Mouse (Mus musculus) mouse embryonic stem cell (cell line): Measurements from ENCODE around the gene Tiprl.

Experiments used
- in situ Hi-C, 2 experiments: fragments of 300-500 bp; cut with MboI; formaldehyde crosslinking; loops; 1 replicate in 1 of 2; 3 replicates in 1 of 2; pipeline ENCODE4 v1.14.3; 2019 to 2020; ENCODE audit warnings: low sequenced_read_pairs in 2 of 2, low pct_unique_long_range_greater_than_20kb in 1 of 2, mixed read lengths in 1 of 2; ENCODE audit not compliant: unreplicated experiment in 1 of 2

Tiprl gene

DNA sequence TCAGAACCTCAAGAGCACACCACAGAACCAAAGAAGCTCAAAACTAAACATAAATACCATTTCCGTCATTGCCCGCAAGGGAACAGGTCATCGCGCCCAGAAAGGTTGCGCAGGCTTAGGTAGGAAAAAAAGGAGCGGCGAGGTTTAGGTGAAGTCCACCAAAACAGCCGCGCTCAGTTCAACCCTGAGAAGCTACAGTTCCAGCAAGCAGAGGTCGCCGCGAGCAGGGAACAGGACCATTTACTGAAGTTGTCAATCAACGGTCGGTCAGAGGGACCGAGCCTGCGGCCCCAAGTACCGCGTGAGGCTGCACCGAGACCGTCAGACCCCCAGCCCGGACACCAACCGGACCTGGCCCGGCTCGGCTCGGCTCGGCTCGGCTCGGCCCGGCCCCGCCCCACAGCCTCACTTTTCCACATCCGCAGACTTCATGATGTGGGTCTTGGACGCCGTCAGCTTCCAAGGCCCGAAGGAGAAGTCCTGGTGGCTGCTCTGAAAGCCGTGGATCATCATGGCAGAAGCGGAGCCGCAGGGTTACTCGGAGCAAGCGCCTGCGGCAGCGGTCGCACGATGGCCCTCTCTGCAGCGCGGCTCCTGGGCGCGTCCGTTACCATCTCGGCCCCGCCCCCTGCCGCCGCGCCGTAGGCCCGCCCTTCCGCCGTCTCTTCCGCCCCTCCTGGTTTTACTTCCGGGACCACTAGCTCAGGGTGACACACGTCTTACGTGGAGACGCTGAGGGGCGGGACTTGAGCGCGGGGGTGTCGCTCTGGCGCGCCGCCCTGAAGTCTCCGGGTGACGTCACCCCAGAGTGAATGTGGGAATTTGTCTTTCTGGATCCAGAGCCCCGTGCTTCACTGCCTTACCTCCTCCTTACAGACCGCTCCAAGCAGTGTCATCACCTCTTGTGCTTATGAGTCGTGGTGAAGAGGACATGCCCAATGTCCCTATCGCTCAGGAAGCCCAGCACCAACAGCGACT, at the start of gene Tiprl:
Gene Tiprl (minus strand): TSS at position 676 of the 978 bp plus-strand sequence.
- in situ Hi-C loops: no loop called here

DNA sequence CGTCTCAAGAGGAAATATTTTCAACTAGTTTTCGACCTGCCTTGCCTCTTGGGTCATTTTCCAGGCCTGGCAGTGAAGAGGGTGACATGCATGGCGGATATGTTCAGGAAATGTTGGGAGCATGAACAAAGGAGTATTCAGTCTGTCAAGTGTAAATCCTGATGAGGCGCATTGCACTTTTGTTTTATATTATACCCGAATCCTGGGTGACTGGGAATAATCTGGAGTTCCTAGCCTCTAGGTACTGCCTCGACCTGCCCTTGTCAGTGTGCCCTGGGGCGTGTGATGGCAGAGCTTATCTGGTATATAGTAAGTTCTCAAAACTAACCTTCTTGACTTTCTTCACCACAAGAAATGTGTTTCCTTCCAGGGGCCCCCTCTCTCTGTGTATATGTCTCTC, 47.3 kb upstream of the Tiprl start:
- in situ Hi-C loops: no loop called here

DNA sequence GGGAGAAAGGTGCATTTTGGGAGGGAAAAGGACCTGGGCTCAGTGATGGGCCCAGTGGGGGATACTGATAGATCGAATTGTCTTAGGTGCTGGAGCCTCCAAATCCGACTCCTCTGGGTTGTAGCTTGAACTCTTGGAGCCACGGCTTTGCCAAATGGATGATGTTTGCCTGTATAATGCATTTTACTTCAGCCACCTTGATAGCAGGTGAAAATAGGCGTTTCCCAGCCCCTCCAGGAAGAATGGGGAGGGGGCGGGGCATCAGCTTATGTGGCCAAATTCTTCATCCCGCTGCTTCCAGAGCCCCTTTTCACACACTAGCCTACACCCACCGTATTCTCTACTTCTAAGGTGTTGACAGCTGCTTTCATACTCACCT, 46.2 kb upstream of the Tiprl start:
- in situ Hi-C loops: no loop called here

DNA sequence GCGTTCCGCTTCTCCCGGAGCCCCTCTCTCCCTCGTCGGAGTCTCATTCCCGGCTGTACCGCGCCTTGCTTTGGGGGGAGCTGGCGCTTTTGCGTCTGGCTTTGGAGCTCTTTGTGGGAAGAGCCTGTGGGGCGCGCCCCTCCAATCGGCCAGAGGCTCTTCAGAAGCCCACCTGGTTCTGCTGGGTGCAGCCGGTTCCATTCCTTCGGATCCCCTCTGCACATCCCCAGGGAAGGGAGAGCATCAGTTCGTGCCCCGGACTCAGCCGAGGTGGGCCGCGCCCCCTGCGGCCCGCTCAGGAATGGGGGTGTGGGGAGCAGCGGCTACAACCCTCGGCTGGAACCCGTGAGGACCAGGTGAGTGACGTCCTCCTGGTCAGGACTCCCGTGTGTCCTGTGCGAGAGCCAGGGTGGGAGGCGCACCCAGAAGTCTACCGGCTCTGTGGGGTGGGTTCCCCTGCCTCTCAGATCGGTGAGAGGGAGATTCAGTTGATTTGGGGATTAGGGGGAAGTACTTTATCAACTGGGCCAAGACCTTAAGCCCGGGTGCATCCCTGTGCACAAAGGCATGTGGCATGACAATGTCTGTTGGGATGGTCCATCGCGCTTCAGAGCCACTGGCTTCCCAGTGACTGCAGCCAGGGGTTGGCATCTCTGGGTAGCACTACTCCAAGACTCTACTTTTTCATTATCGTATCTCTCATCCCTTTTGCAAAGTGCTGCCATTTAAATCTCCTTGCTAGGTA, 45.6 kb upstream of the Tiprl start:
- in situ Hi-C loops: no loop called here

DNA sequence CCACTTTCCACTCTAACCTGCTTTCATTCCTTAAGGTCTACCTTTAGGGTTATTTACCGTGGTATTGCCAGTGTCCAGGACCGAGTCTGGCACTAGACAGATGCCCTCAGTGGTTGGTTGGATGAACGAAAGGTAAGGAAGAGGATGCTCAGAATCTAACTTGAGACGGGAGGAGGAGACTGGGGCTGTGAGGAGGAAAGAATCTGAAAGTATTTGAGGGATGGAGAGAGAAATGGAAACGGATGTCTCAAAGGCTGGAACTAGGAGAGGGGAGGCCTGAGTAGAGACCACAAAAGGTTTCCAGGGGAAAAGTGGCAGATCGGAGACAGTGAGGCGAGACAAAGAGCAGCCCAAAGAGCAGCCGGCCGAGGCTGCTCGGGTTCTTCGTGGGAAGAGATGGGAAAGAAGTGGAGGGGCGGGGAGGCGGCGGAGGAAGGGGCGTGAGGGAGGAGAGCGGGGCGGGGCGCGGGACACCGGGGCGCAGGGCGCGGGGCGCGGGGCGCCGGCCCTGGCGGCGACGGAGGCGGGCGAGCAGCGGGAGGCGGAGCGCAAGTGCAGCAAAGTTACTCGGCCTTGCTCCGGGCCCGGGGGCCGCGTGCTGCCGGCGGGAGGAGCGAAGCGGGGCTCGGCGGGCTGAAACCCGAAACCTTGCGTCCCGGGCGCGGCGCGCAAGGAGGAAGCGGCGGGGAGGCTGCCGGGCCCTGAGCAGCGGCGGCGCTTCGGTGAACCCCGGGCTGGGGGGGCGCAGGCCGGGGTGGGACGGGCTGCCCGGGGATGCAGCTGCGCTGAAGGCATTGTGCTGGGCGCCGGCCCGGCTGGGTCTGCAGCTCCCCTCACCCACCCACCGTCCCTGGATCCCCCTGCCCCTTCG, 44.8 kb upstream of the Tiprl start:
- in situ Hi-C loops: no loop called here

DNA sequence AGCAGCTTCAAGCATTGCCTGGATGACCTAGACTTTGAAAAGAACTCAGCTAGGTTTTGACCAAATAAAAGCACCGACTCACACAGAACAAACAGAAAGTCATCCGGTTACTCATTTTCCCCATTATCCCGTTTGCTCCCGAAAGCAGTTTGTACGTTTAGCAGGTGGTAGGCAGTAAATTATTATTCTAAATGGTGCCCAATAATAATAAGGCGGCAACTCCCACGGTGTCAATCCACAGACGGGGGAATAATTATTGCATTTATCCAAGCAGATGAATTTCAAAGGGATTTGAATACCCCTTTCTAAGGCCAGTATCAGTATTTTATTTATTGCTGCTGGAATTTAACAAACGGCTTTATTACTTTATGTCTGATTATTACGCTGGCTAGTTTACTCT, 43.9 kb upstream of the Tiprl start:
- in situ Hi-C loops: no loop called here

DNA sequence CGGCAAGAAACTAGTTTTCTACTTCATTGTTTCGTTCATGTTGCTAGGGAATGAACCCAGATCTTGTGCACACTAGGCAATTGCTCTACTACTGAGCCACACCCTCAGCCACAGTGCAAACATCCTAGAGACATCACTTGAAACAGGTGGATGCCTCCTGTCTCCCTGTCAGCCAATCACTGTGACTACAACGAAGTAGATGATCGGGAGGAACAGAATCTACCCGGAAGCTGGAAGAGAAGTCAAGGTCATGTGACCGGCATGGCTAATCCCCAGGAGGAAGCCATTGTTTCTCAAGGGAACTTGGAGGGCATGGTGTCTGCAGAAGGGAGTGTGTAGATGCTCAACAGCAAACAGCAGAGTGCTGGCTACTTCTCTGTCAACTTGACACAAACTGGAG, 38.1 kb upstream of the Tiprl start:
- in situ Hi-C loops: no loop called here

DNA sequence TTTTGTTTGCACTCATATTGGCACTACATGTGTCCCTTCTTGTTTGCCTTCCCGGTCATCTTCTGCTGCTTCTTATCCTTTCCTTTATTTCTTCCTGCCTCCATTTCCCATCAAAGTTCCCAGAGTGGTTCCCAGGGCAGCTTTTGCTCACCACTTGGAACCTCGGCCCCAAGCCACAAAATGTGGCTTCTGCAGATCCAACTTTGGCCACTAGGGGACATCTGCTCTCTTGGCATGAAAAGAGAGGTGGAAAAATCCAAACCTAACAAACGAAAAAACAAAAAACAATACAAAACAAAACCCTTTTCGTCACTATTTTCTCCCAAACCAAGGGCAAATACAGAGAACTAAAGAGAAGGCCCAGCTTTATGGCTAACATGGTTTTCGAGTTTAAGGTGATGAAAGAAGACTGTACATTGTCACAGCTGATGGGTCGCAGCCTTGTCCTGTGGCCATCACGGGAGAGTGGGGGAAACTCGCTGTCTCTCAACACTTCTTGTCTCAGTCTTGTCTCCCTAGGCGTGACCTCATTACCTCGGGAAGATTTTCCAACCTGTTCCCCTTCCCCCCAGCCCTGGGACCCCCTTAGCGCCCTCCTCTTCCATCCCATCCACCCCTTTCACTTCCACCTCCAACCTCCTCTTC, 15.4 kb upstream of the Tiprl start:
- in situ Hi-C loops: loop anchor here in 1 of 2 experiments (5.0 kb wide), 1 partner anchor 60 kb away; no protein-coding TSS in a partner anchor

DNA sequence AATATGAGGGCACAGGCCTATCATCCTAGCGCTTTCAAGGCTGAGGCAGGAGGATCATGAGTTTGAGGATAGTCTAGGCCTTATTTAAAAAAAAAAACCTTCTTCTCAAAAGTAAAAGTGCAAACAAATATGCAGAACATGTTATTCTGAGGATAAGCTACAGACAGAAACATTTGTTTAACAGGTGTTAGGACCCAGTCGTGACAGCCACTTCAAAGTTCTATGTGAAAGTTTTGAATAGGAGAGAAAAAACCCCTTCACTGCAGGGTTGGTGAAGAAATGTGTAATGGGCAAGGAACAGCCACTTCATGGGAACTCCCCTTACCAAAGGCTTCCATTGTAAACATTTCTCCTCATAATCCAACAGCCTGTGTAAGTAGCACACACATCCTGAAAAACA, 13.8 kb upstream of the Tiprl start:
- in situ Hi-C loops: loop anchor here in 1 of 2 experiments (5.0 kb wide), 1 partner anchor 62 kb away; no protein-coding TSS in a partner anchor

DNA sequence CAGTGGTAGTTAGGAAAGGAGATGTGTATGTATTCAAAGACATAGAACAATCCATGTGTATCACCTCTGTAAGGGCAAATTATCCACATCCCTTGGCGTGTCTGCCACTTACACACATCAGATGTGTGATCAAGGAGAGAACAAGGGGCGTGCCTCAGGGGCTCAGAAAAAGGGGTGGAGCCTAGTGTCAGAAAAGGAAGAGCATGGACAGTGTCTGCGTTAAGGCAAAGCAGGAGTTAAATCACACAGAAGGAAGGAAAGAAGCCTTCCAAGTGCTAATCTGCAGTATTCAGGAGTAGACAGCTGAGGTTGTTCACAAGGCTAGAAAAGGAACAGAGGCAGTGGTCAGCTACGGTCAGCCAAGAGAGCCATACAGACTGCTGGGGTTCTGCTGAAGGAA, 12.0 kb upstream of the Tiprl start:
- in situ Hi-C loops: no loop called here

DNA sequence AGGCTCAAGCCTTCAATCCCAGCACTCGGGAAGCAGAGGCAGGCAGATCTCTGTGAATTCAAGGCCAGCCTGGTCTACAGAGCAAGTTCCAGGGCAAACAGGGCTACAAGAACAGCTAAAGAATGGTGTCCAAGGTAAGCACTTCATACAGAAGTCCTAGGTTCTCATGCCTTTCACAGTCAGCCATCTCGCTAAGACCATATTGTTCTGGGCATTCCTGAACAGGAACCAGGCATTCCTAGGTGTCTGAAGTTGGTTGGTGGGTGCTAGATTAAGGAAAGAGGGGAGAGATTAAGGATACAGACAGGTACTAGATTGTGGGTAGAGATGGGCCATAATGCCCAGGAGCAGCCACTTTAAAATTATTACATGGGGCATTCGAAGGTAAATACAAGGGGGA, 11.0 kb upstream of the Tiprl start:
- in situ Hi-C loops: no loop called here

DNA sequence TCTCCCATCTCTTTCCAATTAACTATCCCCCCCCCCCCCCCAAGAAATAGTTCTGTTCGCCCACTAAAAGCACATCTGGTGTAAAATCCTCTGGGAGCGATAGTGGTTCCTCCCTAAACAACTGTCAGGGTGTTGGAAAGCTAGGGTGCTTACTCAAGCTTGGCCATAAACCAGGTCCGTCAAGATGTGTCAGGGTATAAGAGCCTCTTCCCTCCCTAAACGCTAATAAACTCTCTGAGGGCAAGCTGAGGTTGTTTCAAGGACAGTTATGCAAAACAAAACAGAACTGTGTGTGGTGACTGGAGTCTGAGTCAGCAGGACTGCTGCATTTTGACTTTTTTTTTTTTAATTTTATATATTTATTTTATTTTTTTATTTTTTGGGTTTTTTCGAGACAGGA, 10.3 kb upstream of the Tiprl start:
- in situ Hi-C loops: no loop called here

DNA sequence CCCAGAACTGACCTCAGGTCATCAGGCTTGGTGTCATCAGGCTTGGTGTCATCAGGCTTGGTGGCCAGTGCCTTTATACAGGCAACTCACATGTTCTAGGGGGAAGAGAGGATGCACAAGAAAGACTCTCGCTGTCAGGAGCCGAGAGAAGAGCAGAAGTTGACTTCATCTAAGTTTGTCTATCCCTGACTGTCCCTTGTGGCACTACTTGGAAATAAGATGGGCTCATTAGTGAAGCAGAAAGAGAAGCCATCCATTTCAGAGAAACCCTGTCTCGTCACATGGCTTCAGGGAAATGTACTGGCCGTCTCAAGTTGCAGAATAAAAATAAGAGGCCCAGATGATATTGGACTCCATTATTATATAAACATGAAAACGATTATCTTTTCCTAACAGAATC, 9.8 kb upstream of the Tiprl start:
- in situ Hi-C loops: no loop called here

DNA sequence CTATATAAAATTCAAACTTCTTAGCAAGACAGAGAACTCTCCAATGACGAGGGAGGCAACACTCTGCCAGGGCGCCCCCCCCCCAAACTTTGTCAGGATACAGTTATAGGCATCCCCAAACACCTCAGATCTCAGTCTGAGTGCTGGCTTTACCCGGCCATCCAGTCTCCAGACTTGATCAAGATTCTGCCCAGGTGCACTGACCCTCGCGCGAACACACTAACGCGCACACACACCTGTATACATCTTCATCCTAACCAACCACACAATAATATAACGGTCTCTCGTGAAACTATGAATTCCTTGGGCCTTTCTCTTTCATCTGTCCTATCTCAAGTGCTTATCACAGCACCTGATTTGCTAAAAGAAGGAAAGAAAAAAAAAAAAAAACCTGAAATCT, 950 bp downstream of the Tiprl start:
- in situ Hi-C loops: no loop called here

DNA sequence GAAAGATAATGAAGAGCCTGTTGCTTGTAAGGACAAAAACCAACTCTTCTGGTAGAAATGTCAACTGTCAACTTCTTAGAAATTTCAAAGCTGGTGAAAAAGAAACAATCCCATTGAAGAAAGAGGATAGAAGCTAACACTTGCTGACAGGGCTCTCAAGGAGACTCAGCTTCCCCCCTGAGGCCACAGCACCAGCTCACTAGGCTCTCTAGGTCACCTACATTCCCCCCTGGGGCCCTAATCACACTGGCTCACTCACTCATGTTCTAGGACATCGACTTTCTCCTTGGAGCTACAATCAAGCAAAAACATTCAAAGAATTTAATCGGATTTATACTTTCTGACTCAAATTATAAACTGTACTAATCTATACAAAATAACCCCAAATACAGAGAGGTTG, 3.0 kb downstream of the Tiprl start:
- in situ Hi-C loops: no loop called here

DNA sequence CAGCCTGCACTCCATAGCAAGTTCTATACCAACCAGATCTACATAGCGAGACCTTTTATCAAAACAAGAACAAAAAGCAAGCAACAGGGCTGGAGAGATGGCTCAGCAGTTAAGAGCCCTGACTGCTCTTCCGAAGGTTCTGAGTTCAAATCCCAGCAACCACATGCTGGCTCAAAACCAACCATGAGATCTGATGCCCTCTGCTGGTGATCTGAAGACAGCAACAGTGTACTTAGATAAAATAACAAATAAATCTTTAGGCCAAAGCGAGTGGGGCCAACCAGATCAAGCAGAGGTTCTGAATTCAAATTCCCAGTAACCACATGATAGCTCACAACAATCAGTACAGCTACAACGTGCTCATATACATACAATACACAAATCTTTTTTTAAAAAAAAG, 6.1 kb downstream of the Tiprl start:
- in situ Hi-C loops: no loop called here

DNA sequence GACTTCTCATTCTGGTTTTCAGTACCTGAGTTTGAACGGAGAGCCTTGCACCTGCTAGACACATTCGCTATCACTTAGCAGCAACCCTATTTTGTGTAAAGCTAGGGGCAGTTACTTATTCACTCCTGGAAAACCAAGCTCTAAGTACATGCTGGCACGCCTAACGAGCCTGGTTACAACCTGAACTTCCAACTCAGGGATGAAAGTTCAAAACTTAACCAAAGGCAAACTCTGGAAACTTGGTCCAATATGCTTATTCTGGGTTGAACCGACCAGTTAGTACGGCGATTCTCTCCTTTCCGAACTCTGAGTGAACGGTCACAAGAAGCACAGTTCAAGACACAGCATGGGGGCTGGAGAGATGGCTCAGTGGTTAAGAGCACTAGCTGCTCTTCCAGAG, 7.2 kb downstream of the Tiprl start:
- in situ Hi-C loops: no loop called here

DNA sequence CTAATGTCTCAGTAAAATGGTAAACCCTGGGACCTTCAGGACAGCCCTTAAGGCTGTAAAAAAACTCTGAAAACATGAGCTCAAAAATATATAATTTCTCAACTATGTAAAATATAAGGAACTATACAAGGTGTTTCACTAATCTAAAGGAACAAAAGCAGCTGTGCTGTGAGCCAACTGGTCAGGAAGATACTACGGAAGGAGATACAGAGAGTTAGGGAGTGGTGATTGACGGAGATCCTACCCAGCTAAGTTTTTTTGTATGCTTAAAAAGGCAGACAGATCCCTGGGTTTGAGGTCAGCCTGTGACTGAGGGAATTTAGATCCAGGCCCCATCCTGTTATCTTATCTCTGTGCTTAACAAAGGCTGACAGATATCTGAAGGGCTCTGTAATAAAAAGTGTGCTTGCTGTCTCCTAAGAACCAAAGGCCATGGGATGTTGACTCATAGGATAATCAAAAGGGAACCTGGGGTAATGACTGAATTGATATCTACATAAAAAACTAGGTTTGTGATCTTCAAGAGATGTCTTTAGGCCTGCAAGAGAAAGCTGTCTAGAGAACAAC, 19.7 kb downstream of the Tiprl start:
- in situ Hi-C loops: no loop called here
